In genomic region chr15:8717021-8717571, GRCm38 (mm10) we compare ENCODE assay signal across 10 mouse cellular contexts. TPM values are rescaled to one million over a fixed set of nuclear protein-coding genes. Genes with fewer than 3 reads are reported as not detected.
A peak's percentile ranks its signal among the peaks of the same experiment; 100 is the strongest.
DNase-seq lines count a peak whose midpoint lies in the region; ATAC-seq and TF ChIP-seq lines count a peak whose summit lies in the region.
"Had no signal": no experiment of that assay in that cellular context is flagged by ENCODE, and none has a peak within 500 bp of the region (broad histone marks: within the 10 kb centered on the region; RNA-seq: fewer than 3 reads in every experiment).

No protein-coding gene starts in this region.

- H3K4me2 ChIP-seq in kidney, postnatal 0 days (ENCODE audit: low read length) = peak overlapping the region; percentile 41
- H3K4me2 ChIP-seq in forebrain, embryonic 13.5 days = peak overlapping the region; percentile 43
- peak overlapping the region; percentile 29 for H3K4me2 ChIP-seq in midbrain, embryonic 16.5 days (ENCODE audit: low read length)

- H3K36me3 ChIP-seq in kidney, postnatal 0 days (ENCODE audit: insufficient read depth, low read length) = no peaks in the 10 kb centered on the region
- no peaks in the 10 kb centered on the region for H3K36me3 ChIP-seq in forebrain, embryonic 13.5 days (ENCODE audit: poor library complexity, severe bottlenecking)
- no peaks in the 10 kb centered on the region for H3K36me3 ChIP-seq in midbrain, embryonic 16.5 days (ENCODE audit: control insufficient read depth, insufficient read depth, low read length)
- H3K36me3 ChIP-seq: liver, embryonic 12.5 days had no signal

- H3K27me3 ChIP-seq in kidney, postnatal 0 days (ENCODE audit: insufficient read depth, low read length) = no peaks in the 10 kb centered on the region
- peaks cover 7% of the 10 kb centered on the region; the same call in 1 of the 2 replicates for H3K27me3 ChIP-seq in forebrain, embryonic 13.5 days
- no peaks in the 10 kb centered on the region for H3K27me3 ChIP-seq in midbrain, embryonic 16.5 days (ENCODE audit: control insufficient read depth, insufficient read depth, low read depth, low read length)

- no peaks in the 10 kb centered on the region for H3K9me3 ChIP-seq in kidney, postnatal 0 days (replicated peaks; ENCODE audit: low read length)
- no peaks in the 10 kb centered on the region for H3K9me3 ChIP-seq in forebrain, embryonic 13.5 days (replicated peaks)
- no peaks in the 10 kb centered on the region for H3K9me3 ChIP-seq in midbrain, embryonic 16.5 days (replicated peaks; ENCODE audit: control insufficient read depth, low read length, poor library complexity, severe bottlenecking)
- H3K9me3 ChIP-seq: liver, embryonic 12.5 days had no signal

- H3K4me1 ChIP-seq in kidney, postnatal 0 days (replicated peaks; ENCODE audit: insufficient read depth, low read length) = no peaks in the 10 kb centered on the region
- peaks cover 15% of the 10 kb centered on the region for H3K4me1 ChIP-seq in forebrain, embryonic 13.5 days
- H3K4me1 ChIP-seq in midbrain, embryonic 16.5 days (ENCODE audit: control insufficient read depth, insufficient read depth, low read length) = peaks cover 5% of the 10 kb centered on the region; the same call in 1 of the 2 replicates

- H3K4me3 ChIP-seq in kidney, postnatal 0 days (replicated peaks; ENCODE audit: low read depth, low read length) = no peak overlapping the region
- no peak overlapping the region for H3K4me3 ChIP-seq in forebrain, embryonic 13.5 days
- H3K4me3 ChIP-seq in midbrain, embryonic 16.5 days (ENCODE audit: low read depth, low read length) = no peak overlapping the region

- peak; percentile 60 for DNase-seq in kidney, postnatal 0 days (ENCODE audit: low spot score)
- no peak for DNase-seq in kidney, adult 8-10 months
- peak; percentile 56 for DNase-seq in NIH3T3 (ENCODE audit: low read depth)
- DNase-seq in embryo, embryonic 10 days (ENCODE audit: low spot score) = no peak
- DNase-seq in kidney, postnatal 4 days = no peak
- no peak for DNase-seq in heart, adult 18-20 months
- DNase-seq: adrenal gland, postnatal 36 days had no signal

- no peak overlapping the region for H3K27ac ChIP-seq in kidney, postnatal 0 days
- H3K27ac ChIP-seq in forebrain, embryonic 13.5 days = 0 out of 2 replicates have a peak overlapping the region, but pooled peaks have one; percentile 14
- no peak overlapping the region for H3K27ac ChIP-seq in midbrain, embryonic 16.5 days (ENCODE audit: low read length)
- H3K27ac ChIP-seq: liver, embryonic 12.5 days had no signal

- no peak overlapping the region for H3K9ac ChIP-seq in kidney, postnatal 0 days (ENCODE audit: low read depth, low read length)
- H3K9ac ChIP-seq in forebrain, embryonic 13.5 days = no peak overlapping the region
- H3K9ac ChIP-seq in midbrain, embryonic 16.5 days (ENCODE audit: low read depth, low read length) = no peak overlapping the region
- H3K9ac ChIP-seq: liver, embryonic 12.5 days had no signal

- no peak for ATAC-seq in kidney, postnatal 0 days (replicated peaks; ENCODE audit: low FRiP score, low read depth)
- ATAC-seq in forebrain, embryonic 13.5 days = peak; percentile 76
- ATAC-seq in midbrain, embryonic 16.5 days = no peak
- ATAC-seq: liver, embryonic 12.5 days had no signal

- no peak for TF ChIP-seq CTCF in kidney, postnatal 0 days (IDR thresholded peaks at IDR 0.05; ENCODE audit: low read depth)

- WGBS in kidney, postnatal 0 days = 20% methylated on average over 6 of the region's 6 CpGs
- 9% methylated on average over 6 of the region's 6 CpGs for WGBS in forebrain, embryonic 13.5 days
- WGBS in midbrain, embryonic 16.5 days = 20% methylated on average over 6 of the region's 6 CpGs

RNA-seq across cellular contexts. Expression of gene Slc1a3, which starts 6.5 kb away (rescaled TPM):
- 8.5 and 9.8 TPM in 2 replicates for polyA plus RNA-seq in kidney, postnatal 0 days (2015; fragmentation: Nextera tagmentation; extraction: Ambion mirVana)
- polyA plus RNA-seq in forebrain, embryonic 13.5 days (2015; fragmentation: Nextera tagmentation; extraction: Ambion mirVana) = 75.9 and 79.2 TPM in 2 replicates
- 106 and 142 TPM in 2 replicates for polyA plus RNA-seq in midbrain, embryonic 16.5 days (2015; fragmentation: Nextera tagmentation; extraction: Ambion mirVana)
- total RNA-seq in heart, adult 18-20 months (2021) = 1 to 10 TPM; 1.2 to 3.5 TPM

Comparison
In these comparisons a context has a peak if more than half of its experiments do, and no peak if none do; other contexts are left out.
1. DNase-seq: peak in kidney, postnatal 0 days (single experiment) and NIH3T3 (single experiment); none in kidney, adult 8-10 months (0 of 2), embryo, embryonic 10 days (single experiment), kidney, postnatal 4 days (0 of 2) and heart, adult 18-20 months (0 of 2).
2. Peak in every context shown above with its lines, with median percentiles within 50 percentile points of each other: H3K4me2 ChIP-seq.